Mouse (Mus musculus): ENCODE measurements around the gene Tmem147. TPM values are rescaled to one million over a fixed set of nuclear protein-coding genes. Genes with fewer than 3 reads are reported as not detected.

Tmem147 gene
- total and polyA plus RNA-seq, 2 experiments from 2014 or later: 173 to 290 TPM

- H3K9me3 ChIP-seq (ENCODE audit: low read length): no peaks in the 10 kb centered on the region
- 0 out of 2 replicates have a peak overlapping the region, but pooled peaks have one; percentile 33 for H3K9ac ChIP-seq
- H3K27me3 ChIP-seq (ENCODE audit: insufficient read depth, low read length): 0 out of 2 replicates have a peak, but pooled peaks cover 8% of the 10 kb centered on the region
- peak overlapping the region; percentile 59 for H3K4me2 ChIP-seq (ENCODE audit: low read depth)
- peak; percentile 97 for ATAC-seq
- no peak overlapping the region for H3K27ac ChIP-seq (ENCODE audit: low read depth, low read length)
- TF ChIP-seq CTCF (IDR thresholded peaks at IDR 0.05; ENCODE audit: low read depth): no peak
- 0 out of 2 replicates have a peak, but pooled peaks cover 8% of the 10 kb centered on the region for H3K4me1 ChIP-seq (ENCODE audit: insufficient read depth)
- peak; percentile 78 for DNase-seq
- peak overlapping the region; percentile 35 for H3K4me3 ChIP-seq (ENCODE audit: low read depth, low read length)
- H3K36me3 ChIP-seq (ENCODE audit: insufficient read depth): no peaks in the 10 kb centered on the region
- WGBS: 1% methylated on average over 43 of the region's 43 CpGs
Measured at GRCm38 (mm10) chr7:30717006-30717715, 12.2 kb downstream of the Tmem147 start.

- Histone ChIP-seq H3K4me2 (ENCODE audit: low read depth) (no peak within 1 kb of the TSS), H3K4me1 (ENCODE audit: insufficient read depth) (no peaks in the 10 kb centered on the region), H3K36me3 (ENCODE audit: insufficient read depth) (no peaks in the 10 kb centered on the region), H3K9me3 (ENCODE audit: low read length) (no peaks in the 10 kb centered on the region), H3K27ac (ENCODE audit: low read depth, low read length) (no peak within 1 kb of the TSS), H3K27me3 (ENCODE audit: insufficient read depth, low read length) (0 out of 2 replicates have a peak, but pooled peaks cover 6% of the 10 kb centered on the region), H3K9ac (no peak within 1 kb of the TSS), H3K4me3 (ENCODE audit: low read depth, low read length) (no peak within 1 kb of the TSS)
- 88% methylated on average over 3 of the region's 3 CpGs for WGBS
- no peak for DNase-seq
- no peak for ATAC-seq
- no peak for TF ChIP-seq CTCF (IDR thresholded peaks at IDR 0.05; ENCODE audit: low read depth)
Measured at GRCm38 (mm10) chr7:30711942-30712341, 17.4 kb downstream of the Tmem147 start, which contains the start of gene Atp4a. Gene Atp4a, plus strand, starts transcription at chr7:30712209.

- Histone ChIP-seq H3K36me3 (ENCODE audit: insufficient read depth) (no peaks in the 10 kb centered on the region), H3K9ac (no peak overlapping the region), H3K4me2 (ENCODE audit: low read depth) (no peak overlapping the region), H3K27ac (ENCODE audit: low read depth, low read length) (no peak overlapping the region), H3K4me3 (ENCODE audit: low read depth, low read length) (no peak overlapping the region), H3K9me3 (ENCODE audit: low read length) (no peaks in the 10 kb centered on the region), H3K4me1 (ENCODE audit: insufficient read depth) (no peaks in the 10 kb centered on the region), H3K27me3 (ENCODE audit: insufficient read depth, low read length) (no peaks in the 10 kb centered on the region)
- ATAC-seq (no peak), DNase-seq (no peak)
- WGBS: 88% methylated on average over 1 of the region's 1 CpGs
- no peak for TF ChIP-seq CTCF (IDR thresholded peaks at IDR 0.05; ENCODE audit: low read depth)
Measured at GRCm38 (mm10) chr7:30707441-30707840, 21.9 kb downstream of the Tmem147 start.

- H3K4me1 ChIP-seq (ENCODE audit: insufficient read depth): no peaks in the 10 kb centered on the region
- H3K9ac ChIP-seq: no peak overlapping the region
- ATAC-seq (no peak), DNase-seq (no peak)
- H3K9me3 ChIP-seq (ENCODE audit: low read length): no peaks in the 10 kb centered on the region
- WGBS: 78% methylated on average over 8 of the region's 8 CpGs
- no peaks in the 10 kb centered on the region for H3K27me3 ChIP-seq (ENCODE audit: insufficient read depth, low read length)
- no peak overlapping the region for H3K4me2 ChIP-seq (ENCODE audit: low read depth)
- H3K36me3 ChIP-seq (ENCODE audit: insufficient read depth): no peaks in the 10 kb centered on the region
- no peak overlapping the region for H3K27ac ChIP-seq (ENCODE audit: low read depth, low read length)
- TF ChIP-seq CTCF (IDR thresholded peaks at IDR 0.05; ENCODE audit: low read depth): no peak
- no peak overlapping the region for H3K4me3 ChIP-seq (ENCODE audit: low read depth, low read length)
Measured at GRCm38 (mm10) chr7:30706214-30706882, 23.0 kb downstream of the Tmem147 start.

GRCm38 (mm10) chr7:30698589-30698988 lies 30.8 kb downstream of the Tmem147 start, which contains the start of gene 2200002J24Rik:
Gene 2200002J24Rik, plus strand, starts transcription at chr7:30698926.
- no peaks in the 10 kb centered on the region for H3K36me3 ChIP-seq (ENCODE audit: insufficient read depth)
- DNase-seq: no peak
- 41% methylated on average over 9 of the region's 9 CpGs for WGBS
- no peak for TF ChIP-seq CTCF (IDR thresholded peaks at IDR 0.05; ENCODE audit: low read depth)
- no peaks in the 10 kb centered on the region for H3K9me3 ChIP-seq (ENCODE audit: low read length)
- H3K9ac ChIP-seq: no peak within 1 kb of the TSS
- H3K4me1 ChIP-seq (ENCODE audit: insufficient read depth): no peaks in the 10 kb centered on the region
- ATAC-seq: no peak
- H3K4me3 ChIP-seq (ENCODE audit: low read depth, low read length): no peak within 1 kb of the TSS
- H3K27me3 ChIP-seq (ENCODE audit: insufficient read depth, low read length): no peaks in the 10 kb centered on the region
- H3K27ac ChIP-seq (ENCODE audit: low read depth, low read length): no peak within 1 kb of the TSS
- no peak within 1 kb of the TSS for H3K4me2 ChIP-seq (ENCODE audit: low read depth)

- Histone ChIP-seq H3K9me3 (ENCODE audit: low read length) (no peaks in the 10 kb centered on the region), H3K27me3 (ENCODE audit: insufficient read depth, low read length) (no peaks in the 10 kb centered on the region), H3K4me2 (ENCODE audit: low read depth) (no peak overlapping the region), H3K4me3 (ENCODE audit: low read depth, low read length) (no peak overlapping the region), H3K4me1 (ENCODE audit: insufficient read depth) (no peaks in the 10 kb centered on the region), H3K9ac (no peak overlapping the region), H3K36me3 (ENCODE audit: insufficient read depth) (no peaks in the 10 kb centered on the region), H3K27ac (ENCODE audit: low read depth, low read length) (no peak overlapping the region)
- ATAC-seq: no peak
- 58% methylated on average over 5 of the region's 5 CpGs for WGBS
- no peak for TF ChIP-seq CTCF (IDR thresholded peaks at IDR 0.05; ENCODE audit: low read depth)
- no peak for DNase-seq
Measured at GRCm38 (mm10) chr7:30698101-30698500, 31.2 kb downstream of the Tmem147 start.

GRCm38 (mm10) chr7:30688325-30688724 lies 41.0 kb downstream of the Tmem147 start:
- Histone ChIP-seq H3K36me3 (ENCODE audit: insufficient read depth) (no peaks in the 10 kb centered on the region), H3K9ac (no peak overlapping the region), H3K4me3 (ENCODE audit: low read depth, low read length) (no peak overlapping the region), H3K4me1 (ENCODE audit: insufficient read depth) (no peaks in the 10 kb centered on the region), H3K4me2 (ENCODE audit: low read depth) (no peak overlapping the region), H3K27me3 (ENCODE audit: insufficient read depth, low read length) (0 out of 2 replicates have a peak, but pooled peaks cover 7% of the 10 kb centered on the region), H3K27ac (ENCODE audit: low read depth, low read length) (no peak overlapping the region), H3K9me3 (ENCODE audit: low read length) (no peaks in the 10 kb centered on the region)
- ATAC-seq (no peak), DNase-seq (no peak)
- TF ChIP-seq CTCF (IDR thresholded peaks at IDR 0.05; ENCODE audit: low read depth): no peak
- 74% methylated on average over 6 of the region's 6 CpGs for WGBS

Data from forebrain, postnatal 0 days (tissue).